Mouse (Mus musculus): Measurements from ENCODE around the gene Gm20696. TPM values are rescaled to one million over a fixed set of nuclear protein-coding genes. Genes with fewer than 3 reads are reported as not detected.

Gene Gm20696
- polyA plus RNA-seq, 1 experiment from 2014 or later = 1.9 TPM

- H3K36me3 ChIP-seq (ENCODE audit: control insufficient read depth, insufficient read depth, low read length) = no peaks in the 10 kb centered on the region
- H3K27me3 ChIP-seq (ENCODE audit: control insufficient read depth, insufficient read depth, low read length) = no peaks in the 10 kb centered on the region
- H3K9me3 ChIP-seq (replicated peaks; ENCODE audit: control insufficient read depth, low read length) = no peaks in the 10 kb centered on the region
- WGBS = 46% methylated on average over 3 of the region's 3 CpGs
- H3K4me3 ChIP-seq (replicated peaks; ENCODE audit: low read length) = no peak overlapping the region
- no peaks in the 10 kb centered on the region for H3K4me1 ChIP-seq (ENCODE audit: control insufficient read depth, insufficient read depth, low read length)
- H3K9ac ChIP-seq (ENCODE audit: low read length) = no peak overlapping the region
- ATAC-seq (ENCODE audit: insufficient read depth, low FRiP score) = peak; percentile 25; the same call in 1 of the 2 replicates
- no peak overlapping the region for H3K27ac ChIP-seq (ENCODE audit: low read length)
- no peak overlapping the region for H3K4me2 ChIP-seq (ENCODE audit: low read depth, low read length)
Observed at GRCm38 (mm10) chr6:99285026-99285425, 381.6 kb downstream of the Gm20696 start.

DNA sequence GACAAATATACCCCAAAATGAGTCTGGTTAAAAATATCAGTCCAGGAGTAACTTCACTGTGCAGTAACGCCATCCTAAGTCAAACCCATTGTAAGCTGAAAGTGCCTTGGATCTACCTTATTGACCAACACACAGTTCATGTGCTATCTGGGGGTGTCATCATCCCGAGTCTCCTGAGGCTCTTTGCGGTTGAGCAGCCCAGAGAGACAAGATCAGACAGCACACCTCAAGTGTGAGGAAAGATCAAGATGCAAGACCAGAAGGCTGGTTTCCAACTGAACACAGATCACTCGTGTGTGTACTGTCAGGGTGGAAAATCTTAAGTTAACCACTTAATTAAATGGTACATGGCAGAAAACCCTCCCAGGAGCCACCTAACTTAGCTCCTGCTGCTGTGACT lies 382.6 kb downstream of the Gm20696 start:
- Histone ChIP-seq H3K9me3 (replicated peaks; ENCODE audit: control insufficient read depth, low read length) (no peaks in the 10 kb centered on the region), H3K27me3 (ENCODE audit: control insufficient read depth, insufficient read depth, low read length) (no peaks in the 10 kb centered on the region), H3K4me2 (ENCODE audit: low read depth, low read length) (no peak overlapping the region), H3K9ac (ENCODE audit: low read length) (no peak overlapping the region), H3K4me3 (replicated peaks; ENCODE audit: low read length) (no peak overlapping the region), H3K27ac (ENCODE audit: low read length) (no peak overlapping the region), H3K36me3 (ENCODE audit: control insufficient read depth, insufficient read depth, low read length) (no peaks in the 10 kb centered on the region), H3K4me1 (ENCODE audit: control insufficient read depth, insufficient read depth, low read length) (no peaks in the 10 kb centered on the region)
- WGBS = 72% methylated on average over 4 of the region's 4 CpGs
- ATAC-seq (ENCODE audit: insufficient read depth, low FRiP score) = no peak

DNA sequence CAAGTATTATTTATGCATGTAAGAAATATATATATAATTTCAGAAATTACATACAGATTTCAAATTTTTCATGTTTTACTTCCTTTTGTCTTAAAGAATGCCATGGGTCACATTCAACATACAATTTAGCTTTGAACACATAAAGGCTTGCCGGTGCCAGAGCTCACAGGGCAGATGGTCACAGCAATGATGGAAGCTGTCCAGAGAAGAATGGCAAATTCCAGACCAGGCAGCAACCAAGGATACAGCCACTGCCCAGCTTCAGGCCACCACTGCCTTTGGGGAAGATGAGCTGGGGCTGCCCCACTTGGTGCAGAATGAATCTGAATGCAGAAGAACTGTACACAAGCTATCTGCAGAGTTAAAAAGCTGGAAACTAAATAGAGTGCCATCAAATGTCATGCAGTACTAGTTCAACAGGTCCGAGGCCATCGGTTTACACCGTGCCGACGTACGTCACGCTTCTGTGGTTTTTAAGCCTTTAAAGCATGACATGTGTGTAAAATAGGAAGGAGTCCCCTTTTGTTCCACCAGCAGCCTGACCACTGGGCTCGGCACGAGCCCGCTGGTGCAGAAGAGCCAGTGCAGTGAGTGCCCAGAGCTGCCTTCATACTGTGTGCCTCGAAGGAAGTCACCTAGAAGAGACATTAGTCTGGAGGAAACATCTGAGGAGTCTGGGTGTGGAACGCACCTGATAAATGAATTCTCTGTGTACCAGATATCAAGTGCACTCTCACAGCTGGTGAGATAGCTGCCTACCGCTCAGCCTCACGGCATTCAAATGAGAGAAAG lies 383.5 kb downstream of the Gm20696 start:
- ATAC-seq (ENCODE audit: insufficient read depth, low FRiP score) = no peak; the same call in 1 of the 2 replicates
- Histone ChIP-seq H3K36me3 (ENCODE audit: control insufficient read depth, insufficient read depth, low read length) (no peaks in the 10 kb centered on the region), H3K4me3 (replicated peaks; ENCODE audit: low read length) (no peak overlapping the region), H3K4me1 (ENCODE audit: control insufficient read depth, insufficient read depth, low read length) (no peaks in the 10 kb centered on the region), H3K9me3 (replicated peaks; ENCODE audit: control insufficient read depth, low read length) (no peaks in the 10 kb centered on the region), H3K9ac (ENCODE audit: low read length) (no peak overlapping the region), H3K4me2 (ENCODE audit: low read depth, low read length) (no peak overlapping the region), H3K27ac (ENCODE audit: low read length) (no peak overlapping the region), H3K27me3 (ENCODE audit: control insufficient read depth, insufficient read depth, low read length) (no peaks in the 10 kb centered on the region)
- WGBS = 65% methylated on average over 15 of the region's 15 CpGs

DNA sequence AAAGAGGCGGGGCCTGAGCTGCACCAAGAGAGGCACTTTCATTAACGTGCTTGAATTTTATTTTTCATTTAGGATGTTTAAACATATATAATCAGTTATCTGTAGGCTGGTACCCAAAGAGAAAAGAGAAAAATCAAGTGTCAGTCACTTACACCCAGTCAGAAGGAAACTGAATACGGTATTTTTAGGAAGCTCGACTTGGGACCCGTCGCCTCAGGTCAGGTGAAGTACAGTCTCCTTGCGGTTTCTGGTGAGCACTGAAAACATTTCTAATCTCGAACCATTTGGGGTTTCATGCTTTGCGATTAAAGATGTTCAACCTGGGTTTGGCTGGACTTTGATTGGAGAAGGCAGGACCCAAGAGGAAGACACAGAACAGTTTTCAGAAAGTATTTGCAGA lies 385.2 kb downstream of the Gm20696 start:
- Histone ChIP-seq H3K4me1 (ENCODE audit: control insufficient read depth, insufficient read depth, low read length) (no peaks in the 10 kb centered on the region), H3K36me3 (ENCODE audit: control insufficient read depth, insufficient read depth, low read length) (no peaks in the 10 kb centered on the region), H3K4me2 (ENCODE audit: low read depth, low read length) (no peak overlapping the region), H3K27me3 (ENCODE audit: control insufficient read depth, insufficient read depth, low read length) (no peaks in the 10 kb centered on the region), H3K4me3 (replicated peaks; ENCODE audit: low read length) (no peak overlapping the region), H3K9ac (ENCODE audit: low read length) (no peak overlapping the region), H3K9me3 (replicated peaks; ENCODE audit: control insufficient read depth, low read length) (no peaks in the 10 kb centered on the region), H3K27ac (ENCODE audit: low read length) (no peak overlapping the region)
- WGBS = 91% methylated on average over 9 of the region's 9 CpGs
- no peak for ATAC-seq (ENCODE audit: insufficient read depth, low FRiP score)

DNA sequence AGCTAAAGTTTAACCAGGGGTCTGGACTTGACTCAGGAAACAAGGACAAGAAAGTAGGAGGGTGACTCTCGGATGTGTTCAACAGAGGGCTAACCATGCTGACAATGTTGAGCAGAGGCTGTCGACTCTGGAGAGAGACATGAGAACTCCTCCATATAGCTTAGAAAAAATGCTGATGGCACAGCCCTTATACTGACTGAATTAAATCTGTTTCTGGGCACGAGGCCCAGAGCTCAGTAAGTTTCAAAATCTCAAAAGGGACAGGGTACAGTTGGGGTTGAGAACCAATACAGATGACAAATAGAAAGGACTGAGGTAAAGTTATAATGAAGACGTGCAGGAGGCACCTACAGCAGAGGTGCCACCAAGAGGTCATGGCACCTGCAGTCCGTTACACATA lies 386.0 kb downstream of the Gm20696 start:
- 68% methylated on average over 5 of the region's 5 CpGs for WGBS
- ATAC-seq (ENCODE audit: insufficient read depth, low FRiP score) = no peak

GRCm38 (mm10) chr6:99277251-99277650 lies 389.3 kb downstream of the Gm20696 start:
- no peak for ATAC-seq (ENCODE audit: insufficient read depth, low FRiP score)
- Histone ChIP-seq H3K4me2 (ENCODE audit: low read depth, low read length) (no peak overlapping the region), H3K36me3 (ENCODE audit: control insufficient read depth, insufficient read depth, low read length) (no peaks in the 10 kb centered on the region), H3K4me1 (ENCODE audit: control insufficient read depth, insufficient read depth, low read length) (peaks cover 11% of the 10 kb centered on the region; the same call in 1 of the 2 replicates), H3K9ac (ENCODE audit: low read length) (no peak overlapping the region), H3K4me3 (replicated peaks; ENCODE audit: low read length) (no peak overlapping the region), H3K9me3 (replicated peaks; ENCODE audit: control insufficient read depth, low read length) (no peaks in the 10 kb centered on the region), H3K27ac (ENCODE audit: low read length) (no peak overlapping the region), H3K27me3 (ENCODE audit: control insufficient read depth, insufficient read depth, low read length) (no peaks in the 10 kb centered on the region)
- 87% methylated on average over 1 of the region's 1 CpGs for WGBS

More for the DNA sequence above, 386.0 kb downstream of the Gm20696 start:
- H3K4me2 ChIP-seq (ENCODE audit: low read depth, low read length) = no peak overlapping the region
- no peak overlapping the region for H3K9ac ChIP-seq (ENCODE audit: low read length)
- H3K9me3 ChIP-seq (replicated peaks; ENCODE audit: control insufficient read depth, low read length) = no peaks in the 10 kb centered on the region
- H3K36me3 ChIP-seq (ENCODE audit: control insufficient read depth, insufficient read depth, low read length) = no peaks in the 10 kb centered on the region
- H3K4me3 ChIP-seq (replicated peaks; ENCODE audit: low read length) = no peak overlapping the region
- H3K27ac ChIP-seq (ENCODE audit: low read length) = no peak overlapping the region
- H3K27me3 ChIP-seq (ENCODE audit: control insufficient read depth, insufficient read depth, low read length) = no peaks in the 10 kb centered on the region
- no peaks in the 10 kb centered on the region for H3K4me1 ChIP-seq (ENCODE audit: control insufficient read depth, insufficient read depth, low read length)

- H3K4me3 ChIP-seq (replicated peaks; ENCODE audit: low read length) = no peak overlapping the region
- no peaks in the 10 kb centered on the region for H3K36me3 ChIP-seq (ENCODE audit: control insufficient read depth, insufficient read depth, low read length)
- 41% methylated on average over 7 of the region's 7 CpGs for WGBS
- 0 out of 2 replicates have a peak overlapping the region, but pooled peaks have one; percentile 1 for H3K4me2 ChIP-seq (ENCODE audit: low read depth, low read length)
- peaks cover 14% of the 10 kb centered on the region for H3K4me1 ChIP-seq (ENCODE audit: control insufficient read depth, insufficient read depth, low read length)
- ATAC-seq (ENCODE audit: insufficient read depth, low FRiP score) = no peak
- H3K27me3 ChIP-seq (ENCODE audit: control insufficient read depth, insufficient read depth, low read length) = no peaks in the 10 kb centered on the region
- no peaks in the 10 kb centered on the region for H3K9me3 ChIP-seq (replicated peaks; ENCODE audit: control insufficient read depth, low read length)
- peak overlapping the region; percentile 81; the same call in 1 of the 2 replicates for H3K27ac ChIP-seq (ENCODE audit: low read length)
- no peak overlapping the region for H3K9ac ChIP-seq (ENCODE audit: low read length)
Observed at GRCm38 (mm10) chr6:99276297-99276653, 390.3 kb downstream of the Gm20696 start.

DNA sequence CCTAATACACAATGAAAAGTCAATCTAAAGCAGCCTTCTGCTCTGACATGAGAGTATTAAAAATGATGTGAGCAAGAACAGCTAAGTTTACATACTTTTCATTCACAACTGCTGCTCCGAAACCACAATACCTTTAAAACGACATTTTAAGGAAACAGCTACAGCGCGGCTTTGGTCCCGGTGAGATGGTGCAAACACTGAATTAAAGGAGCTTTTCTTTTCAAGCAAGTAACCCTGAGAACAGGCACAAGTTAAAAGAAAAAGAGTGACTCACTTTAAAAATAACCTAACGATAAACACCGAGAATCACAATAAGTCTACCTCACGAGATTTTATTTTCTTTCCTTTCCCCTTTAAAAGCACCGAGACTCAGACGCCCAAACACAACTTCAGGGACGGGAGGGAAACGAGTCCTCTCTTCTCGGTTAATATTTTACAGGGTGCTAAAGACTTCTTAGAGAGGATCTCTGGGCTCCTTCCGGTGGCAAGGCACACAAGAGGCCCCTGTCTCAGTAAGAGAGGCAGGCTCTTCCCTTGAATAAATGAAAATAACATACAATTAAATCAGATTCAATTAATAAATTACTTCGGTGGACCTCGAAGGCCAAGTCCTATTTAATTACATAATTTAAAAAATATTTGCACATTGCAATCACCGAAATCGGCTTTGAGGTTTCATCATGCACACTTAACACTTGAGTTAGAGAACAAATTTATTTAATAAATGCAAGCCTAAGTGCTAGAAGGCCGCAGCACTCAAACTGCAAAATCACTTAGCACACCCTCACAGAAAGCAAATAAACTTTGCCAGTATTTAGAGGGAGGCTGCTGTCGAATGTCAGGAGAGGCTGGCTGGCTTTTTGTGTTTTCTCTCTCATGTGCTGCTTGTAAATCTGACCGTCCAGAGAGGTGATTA lies 391.0 kb downstream of the Gm20696 start:
- Histone ChIP-seq H3K9ac (ENCODE audit: low read length) (peak overlapping the region; percentile 50; the same call in 1 of the 2 replicates), H3K4me2 (ENCODE audit: low read depth, low read length) (peak overlapping the region; percentile 43), H3K27ac (ENCODE audit: low read length) (peak overlapping the region; percentile 81), H3K9me3 (replicated peaks; ENCODE audit: control insufficient read depth, low read length) (no peaks in the 10 kb centered on the region), H3K4me3 (replicated peaks; ENCODE audit: low read length) (peak overlapping the region; percentile 26), H3K36me3 (ENCODE audit: control insufficient read depth, insufficient read depth, low read length) (no peaks in the 10 kb centered on the region), H3K4me1 (ENCODE audit: control insufficient read depth, insufficient read depth, low read length) (peaks cover 14% of the 10 kb centered on the region), H3K27me3 (ENCODE audit: control insufficient read depth, insufficient read depth, low read length) (no peaks in the 10 kb centered on the region)
- WGBS = 22% methylated on average over 21 of the region's 21 CpGs
- peak; percentile 62; the same call in 1 of the 2 replicates for ATAC-seq (ENCODE audit: insufficient read depth, low FRiP score)

- Histone ChIP-seq H3K9me3 (replicated peaks; ENCODE audit: control insufficient read depth, low read length) (no peaks in the 10 kb centered on the region), H3K9ac (ENCODE audit: low read length) (no peak overlapping the region), H3K36me3 (ENCODE audit: control insufficient read depth, insufficient read depth, low read length) (no peaks in the 10 kb centered on the region), H3K27me3 (ENCODE audit: control insufficient read depth, insufficient read depth, low read length) (no peaks in the 10 kb centered on the region), H3K27ac (ENCODE audit: low read length) (no peak overlapping the region; the same call in 1 of the 2 replicates), H3K4me1 (ENCODE audit: control insufficient read depth, insufficient read depth, low read length) (peaks cover 22% of the 10 kb centered on the region), H3K4me3 (replicated peaks; ENCODE audit: low read length) (no peak overlapping the region), H3K4me2 (ENCODE audit: low read depth, low read length) (no peak overlapping the region)
- no peak for ATAC-seq (ENCODE audit: insufficient read depth, low FRiP score)
- WGBS = 82% methylated on average over 5 of the region's 5 CpGs
Observed at GRCm38 (mm10) chr6:99274667-99275066, 391.9 kb downstream of the Gm20696 start.

Measured in stomach, embryonic 16.5 days (tissue).